Mouse (Mus musculus) T-helper 1 cell (primary cell): ENCODE data around the gene Gltpd2.
"Not testable (repeated sequence)": the region's sequence is repeated elsewhere in the genome, so short reads cannot be mapped to it uniquely, and the experiment has no call there.

Experiments used
- in situ Hi-C: fragments of 300-600 bp; cut with MboI, MseI; formaldehyde crosslinking; loops from one replicate; pipeline ENCODE4 v1.15.1; 2025; ENCODE audit warnings: high pct_unique_total_duplicates

Gene Gltpd2

DNA sequence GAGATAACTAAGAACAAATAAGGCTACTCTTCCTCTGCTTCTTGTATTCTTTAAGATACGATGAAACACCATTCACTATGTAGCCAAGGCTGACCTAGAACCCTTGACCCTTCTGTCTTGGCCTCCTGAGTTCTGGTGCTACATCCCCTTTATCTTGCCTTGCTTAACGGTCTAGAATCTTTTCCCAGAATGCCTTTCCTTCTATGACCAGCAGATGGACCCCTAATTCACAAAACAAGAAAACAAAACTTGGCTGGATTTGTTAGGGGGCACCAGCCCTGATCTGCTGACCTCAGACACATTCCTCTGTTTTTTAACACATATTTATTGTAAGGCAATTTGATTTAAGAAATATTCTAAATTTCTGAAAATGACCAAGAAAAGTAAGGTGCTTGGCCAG, 2.6 kb upstream of the Gltpd2 start:
- in situ Hi-C loops: no loop called here

DNA sequence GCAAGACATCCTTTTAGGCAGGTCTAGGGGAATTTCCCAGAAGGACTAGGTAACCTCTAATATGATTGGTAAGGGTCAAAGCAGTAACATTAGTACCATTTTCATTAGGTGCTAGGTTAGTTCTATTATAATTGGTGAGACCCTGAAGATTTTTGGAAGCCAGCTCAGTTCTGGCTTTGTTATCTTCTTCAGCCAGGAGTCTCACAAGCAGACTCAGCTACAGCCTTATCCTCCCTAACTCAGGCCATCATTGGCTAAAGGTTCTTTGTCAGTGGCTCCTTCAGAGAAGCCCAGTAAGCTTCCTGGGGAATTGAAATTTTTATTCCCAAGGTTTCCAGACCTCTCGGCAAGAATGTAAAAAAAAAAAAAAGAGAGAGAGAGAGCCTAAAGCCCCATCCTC, 560 bp upstream of the Gltpd2 start:
- in situ Hi-C loops: no loop called here

DNA sequence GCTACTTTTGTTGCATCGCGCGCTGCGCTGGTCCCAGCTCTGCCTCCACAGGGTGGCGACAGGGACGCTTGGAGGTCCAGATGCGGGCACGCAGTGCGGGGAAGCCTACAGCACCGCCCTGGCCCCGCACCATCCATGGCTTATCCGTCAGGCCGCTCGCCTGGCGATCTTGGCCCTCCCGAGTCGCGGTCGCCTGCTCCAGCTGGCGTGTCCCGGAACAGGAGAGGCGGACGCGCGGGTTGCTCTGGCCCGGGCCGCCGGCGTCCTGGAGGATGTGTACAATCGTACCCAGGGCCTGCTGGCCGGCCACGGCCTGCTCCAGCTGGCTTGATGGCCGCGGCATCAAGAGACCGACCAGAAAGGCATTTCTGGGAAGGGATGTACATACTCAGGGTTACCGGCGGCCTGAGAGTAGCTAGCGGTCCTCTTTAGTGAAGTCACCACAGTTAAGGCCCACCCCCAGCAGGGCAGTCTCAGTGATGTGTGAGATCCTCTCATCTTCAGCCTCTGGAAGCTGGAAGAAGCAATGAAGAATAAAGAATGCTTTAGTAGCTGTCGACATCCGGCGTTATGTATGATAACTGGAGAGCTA, 1.3 kb downstream of the Gltpd2 start:
- in situ Hi-C loops: loop anchor here (5.0 kb wide), 1 partner anchor 237 kb away; no protein-coding TSS in a partner anchor

DNA sequence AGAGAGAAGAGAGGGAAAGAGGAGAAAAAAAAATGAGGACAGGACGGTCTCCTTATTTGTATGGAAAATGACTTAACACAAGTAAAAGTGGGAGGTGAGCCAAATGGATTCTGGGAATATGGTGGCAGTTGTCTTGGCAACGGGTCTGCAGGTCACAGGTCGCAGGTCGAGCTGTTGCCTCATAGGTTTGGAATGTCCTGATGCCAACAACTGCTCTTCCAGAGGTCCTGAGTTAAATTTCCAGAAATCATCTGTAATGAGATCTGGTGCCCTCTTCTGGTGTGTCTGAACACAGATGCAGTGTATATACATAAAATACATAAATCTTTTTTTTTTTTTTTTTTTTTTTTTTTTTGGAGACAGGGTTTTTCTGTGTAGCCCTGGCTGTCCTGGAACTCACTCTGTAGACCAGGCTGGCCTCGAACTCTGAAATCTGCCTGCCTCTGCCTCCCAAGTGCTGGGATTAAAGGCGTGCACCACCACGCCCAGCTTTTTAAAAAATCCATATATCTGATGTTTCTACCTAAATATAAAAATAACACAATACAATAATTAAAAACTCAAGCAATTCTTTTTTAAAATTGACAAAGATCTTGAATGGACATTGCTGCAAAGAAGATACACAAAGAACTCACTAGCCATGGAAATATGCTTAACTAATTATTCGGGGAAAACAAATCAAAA, 4.5 kb downstream of the Gltpd2 start:
- in situ Hi-C loops: loop anchor here (5.0 kb wide), 1 partner anchor 234 kb away; no protein-coding TSS in a partner anchor

DNA sequence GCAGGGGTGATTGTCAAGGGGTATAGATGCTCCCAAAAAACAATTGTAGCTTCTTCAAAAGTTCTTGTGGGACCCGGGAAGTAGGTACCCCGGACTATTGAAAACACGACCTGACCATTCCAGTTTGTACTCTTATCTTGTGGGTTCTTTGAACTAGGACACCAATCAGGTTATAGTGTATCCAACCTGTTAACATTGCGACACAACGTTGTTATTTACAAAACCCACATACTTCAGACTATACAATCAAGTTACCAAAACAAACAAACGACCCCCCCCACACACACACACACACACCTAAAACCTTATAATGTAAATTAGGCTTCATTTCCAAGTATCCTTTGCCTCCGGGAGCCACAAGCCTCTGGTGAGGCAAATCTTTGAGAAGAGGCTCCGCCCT, 5.8 kb downstream of the Gltpd2 start:
- in situ Hi-C loops: loop anchor here (5.0 kb wide), 1 partner anchor 233 kb away; no protein-coding TSS in a partner anchor

DNA sequence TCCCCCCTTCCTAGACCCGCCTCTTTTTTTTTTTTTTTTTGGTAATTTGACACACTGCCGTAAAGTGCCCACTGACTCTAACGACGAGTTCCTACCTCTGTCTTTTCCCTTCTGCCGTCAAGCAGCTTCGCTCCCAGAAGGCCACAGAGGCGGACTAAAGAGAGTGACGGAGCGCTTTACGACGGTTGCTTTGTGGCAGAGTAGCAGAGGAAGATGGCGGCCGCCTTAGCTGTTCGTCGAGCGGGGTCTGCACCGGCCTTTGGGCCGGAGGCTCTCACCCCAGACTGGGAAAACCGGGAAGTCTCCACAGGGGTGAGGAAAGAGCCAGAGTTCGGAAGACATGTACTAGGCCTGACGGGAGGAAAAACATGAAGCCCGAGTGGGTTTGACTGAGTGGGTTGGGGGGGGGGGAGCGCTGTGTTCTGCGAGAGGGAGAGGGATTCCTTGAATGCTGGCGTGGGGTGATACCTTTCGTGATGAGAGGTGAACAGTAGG, 6.2 kb downstream of the Gltpd2 start, which contains the start of gene Psmb6:
Gene Psmb6 (plus strand): TSS at position 184 of the 495 bp plus-strand sequence.
- in situ Hi-C loops: no loop called here

DNA sequence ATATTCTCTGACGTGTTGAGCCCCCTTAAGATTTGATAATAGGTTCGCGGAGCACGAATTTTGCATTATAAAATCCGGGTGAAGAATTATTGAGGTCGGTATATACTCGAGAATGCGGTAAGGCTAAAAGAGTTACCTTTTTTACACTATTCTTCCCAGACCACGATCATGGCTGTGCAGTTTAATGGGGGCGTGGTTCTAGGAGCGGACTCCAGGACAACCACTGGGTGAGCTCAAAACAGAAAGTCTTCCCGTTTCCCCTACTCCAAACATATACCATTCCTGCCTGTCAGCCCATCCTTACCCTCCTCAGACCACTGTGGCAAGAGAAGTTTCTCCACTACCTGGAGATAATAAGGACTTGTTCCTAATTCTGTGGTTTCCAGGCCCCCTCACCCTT, 6.7 kb downstream of the Gltpd2 start:
- in situ Hi-C loops: no loop called here

DNA sequence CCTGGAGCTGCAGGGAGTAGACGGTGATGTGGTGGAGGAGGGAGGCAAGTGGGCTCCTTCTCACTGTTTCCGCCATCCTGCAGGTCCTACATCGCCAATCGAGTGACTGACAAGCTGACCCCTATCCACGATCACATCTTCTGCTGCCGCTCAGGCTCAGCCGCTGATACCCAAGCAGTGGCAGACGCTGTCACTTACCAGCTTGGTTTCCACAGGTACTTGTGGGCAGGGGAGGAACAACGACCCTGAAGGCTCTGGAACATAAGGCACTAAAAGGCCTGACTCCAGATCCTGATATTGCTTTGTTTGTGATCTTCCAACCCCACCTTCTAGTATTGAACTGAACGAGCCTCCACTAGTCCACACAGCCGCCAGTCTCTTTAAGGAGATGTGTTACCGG, 7.2 kb downstream of the Gltpd2 start:
- in situ Hi-C loops: no loop called here

DNA sequence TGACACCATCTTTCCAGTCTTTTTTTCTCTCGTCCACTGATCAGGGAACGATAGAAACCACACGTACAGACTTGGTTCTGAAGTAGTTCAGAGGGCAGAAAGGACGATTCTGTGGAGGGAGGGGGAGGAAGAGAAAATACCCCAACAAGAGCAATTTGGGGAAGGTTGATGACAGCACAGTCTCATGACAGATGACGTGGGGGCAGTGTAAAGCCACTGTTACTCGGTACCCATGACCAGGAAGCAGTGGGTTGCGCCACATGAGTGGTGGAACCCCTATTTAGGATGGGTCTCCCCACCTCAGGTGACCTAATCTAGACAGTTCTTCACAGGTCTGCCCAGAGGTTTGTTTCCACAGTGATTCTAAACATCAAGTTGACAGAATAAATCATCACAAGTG, 9.6 kb downstream of the Gltpd2 start:
- in situ Hi-C loops: no loop called here

DNA sequence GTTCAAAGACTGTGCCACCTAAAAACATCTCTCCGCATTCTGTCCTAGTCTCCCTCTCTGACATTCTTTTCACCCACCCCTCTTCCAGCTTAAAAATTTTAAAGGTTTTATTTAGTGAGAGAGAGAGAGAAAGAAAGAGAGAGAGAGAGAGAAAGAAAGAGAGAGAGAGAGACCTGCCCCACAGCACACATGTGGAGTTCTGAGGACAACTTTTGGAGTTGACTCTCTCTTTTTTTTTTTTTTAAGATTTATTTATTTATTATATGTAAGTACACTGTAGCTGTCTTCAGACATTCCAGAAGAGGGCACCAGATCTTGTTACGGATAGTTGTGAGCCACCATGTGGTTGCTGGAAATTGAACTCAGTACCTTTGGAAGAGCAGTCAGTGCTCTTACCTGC, 12.1 kb downstream of the Gltpd2 start:
- in situ Hi-C loops: not testable (repeated sequence)

DNA sequence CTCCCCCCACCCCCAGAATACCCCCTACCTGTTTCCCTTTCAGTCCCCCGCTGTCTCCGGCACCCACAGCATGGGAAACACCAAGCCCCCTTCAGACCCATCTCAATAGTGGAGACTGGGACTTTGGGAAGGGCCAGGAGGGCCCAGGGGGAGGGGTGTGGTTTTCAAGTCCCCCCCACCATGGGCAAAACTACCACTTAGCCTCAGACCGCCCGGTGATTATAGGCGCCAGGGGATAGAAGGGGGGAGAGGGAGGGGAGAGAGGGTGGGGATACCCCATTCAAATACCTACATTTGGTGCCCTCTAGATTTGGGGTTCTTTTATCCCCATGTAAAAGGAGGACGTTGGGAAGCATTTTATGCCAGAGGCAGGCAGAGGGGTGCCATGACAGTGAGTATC, 13.8 kb downstream of the Gltpd2 start, which contains the start of gene Gm40193:
Gene Gm40193 (minus strand): TSS at position 101 of the 400 bp plus-strand sequence.
- in situ Hi-C loops: no loop called here

DNA sequence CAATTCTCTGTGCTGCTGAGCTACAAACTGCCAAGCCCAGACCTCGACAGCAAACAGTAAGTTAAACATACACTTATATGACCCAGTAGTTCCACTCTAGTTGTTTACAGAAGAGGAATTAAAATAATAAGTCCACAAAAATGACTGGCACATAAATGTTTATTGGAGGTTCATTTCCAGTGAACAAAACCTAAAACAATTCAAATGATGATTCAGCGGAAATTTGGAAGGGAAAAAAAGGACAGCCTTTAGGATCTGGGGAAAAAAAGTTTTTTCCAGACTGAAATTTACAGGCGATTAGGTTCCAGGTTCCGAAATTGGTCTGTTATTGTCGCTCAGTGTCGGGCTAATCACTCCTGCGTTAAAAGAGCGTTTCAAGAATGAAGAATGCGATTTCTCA, 20.4 kb downstream of the Gltpd2 start:
- in situ Hi-C loops: no loop called here

DNA sequence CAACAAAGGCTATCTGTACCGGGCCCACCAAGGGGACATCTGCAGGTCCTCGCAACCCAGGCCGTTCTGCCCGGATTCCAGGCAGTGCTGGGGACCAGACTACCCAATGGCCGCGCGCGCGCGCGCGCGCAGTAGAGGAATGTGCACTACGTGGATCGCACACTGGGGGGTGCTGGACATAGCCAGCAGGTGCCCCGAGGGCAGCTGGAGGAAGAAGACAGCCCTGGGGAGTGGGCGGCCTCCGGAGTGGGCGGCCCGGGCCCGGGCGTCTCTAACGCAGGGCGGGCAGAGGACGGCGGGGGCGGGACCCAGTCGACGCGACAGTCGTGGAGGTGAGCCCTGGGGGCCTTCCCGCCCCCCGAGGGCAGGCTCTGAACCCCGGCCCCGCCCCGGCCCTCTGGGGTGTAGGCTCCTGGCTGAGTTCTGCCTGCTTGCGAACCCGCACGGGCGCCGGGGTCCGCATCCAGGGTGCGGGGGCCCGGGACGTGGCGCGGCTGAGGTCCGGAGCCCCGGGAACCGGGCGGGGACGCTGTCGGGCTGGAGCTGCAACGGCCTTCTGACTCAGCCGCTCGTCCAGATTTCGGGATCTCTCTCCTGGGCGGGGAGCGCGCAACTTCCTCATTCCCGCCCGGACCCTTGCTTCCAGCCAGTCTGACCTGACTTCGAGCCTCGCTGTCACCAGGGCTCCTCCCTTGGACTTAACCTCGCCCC, 21.0 kb downstream of the Gltpd2 start, which contains the start of gene Pld2:
Gene Pld2 (plus strand): TSS at position 188 of the 711 bp plus-strand sequence.
- in situ Hi-C loops: loop anchor here (5.0 kb wide), 1 partner anchor 62 kb away; no protein-coding TSS in a partner anchor

DNA sequence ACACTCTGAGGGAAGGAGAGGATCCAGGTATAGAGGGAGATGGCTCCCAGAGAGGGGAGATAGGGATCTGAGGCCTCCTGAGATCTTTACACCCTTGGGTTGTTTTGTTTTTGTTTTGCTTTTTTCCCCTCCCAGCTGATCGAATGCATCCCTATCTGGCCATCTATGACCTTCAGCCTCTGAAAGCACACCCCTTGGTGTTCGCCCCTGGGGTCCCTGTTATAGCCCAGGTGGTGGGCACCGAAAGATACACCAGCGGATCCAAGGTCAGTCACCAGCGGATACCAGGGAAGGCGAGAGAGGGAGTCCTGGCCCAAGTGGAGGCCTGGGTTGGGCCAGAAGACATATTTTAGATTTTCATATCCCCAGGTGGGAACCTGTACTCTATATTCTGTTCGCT, 21.9 kb downstream of the Gltpd2 start:
- in situ Hi-C loops: loop anchor here (5.0 kb wide), 1 partner anchor 61 kb away; no protein-coding TSS in a partner anchor

DNA sequence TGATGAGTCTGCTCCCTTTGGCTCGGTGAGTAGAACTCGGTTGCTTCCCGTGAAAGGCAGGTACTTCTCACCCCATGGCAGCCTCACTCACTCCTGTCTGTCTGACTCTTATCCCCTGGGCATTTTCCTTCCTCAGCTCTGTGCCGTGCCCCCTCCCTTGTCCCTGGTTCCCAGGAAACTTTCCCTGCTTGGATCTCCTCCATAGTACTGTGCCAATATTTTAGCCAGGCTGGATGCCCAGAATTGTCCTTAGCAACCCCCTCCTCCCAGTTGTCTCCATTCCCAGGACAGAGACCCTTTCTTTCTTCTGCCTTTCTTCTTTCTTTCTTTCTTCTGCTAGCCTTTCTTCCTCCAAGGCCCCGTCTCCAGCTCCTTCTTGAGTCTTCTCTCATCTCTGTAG, 22.4 kb downstream of the Gltpd2 start:
- in situ Hi-C loops: loop anchor here (5.0 kb wide), 1 partner anchor 61 kb away; no protein-coding TSS in a partner anchor

DNA sequence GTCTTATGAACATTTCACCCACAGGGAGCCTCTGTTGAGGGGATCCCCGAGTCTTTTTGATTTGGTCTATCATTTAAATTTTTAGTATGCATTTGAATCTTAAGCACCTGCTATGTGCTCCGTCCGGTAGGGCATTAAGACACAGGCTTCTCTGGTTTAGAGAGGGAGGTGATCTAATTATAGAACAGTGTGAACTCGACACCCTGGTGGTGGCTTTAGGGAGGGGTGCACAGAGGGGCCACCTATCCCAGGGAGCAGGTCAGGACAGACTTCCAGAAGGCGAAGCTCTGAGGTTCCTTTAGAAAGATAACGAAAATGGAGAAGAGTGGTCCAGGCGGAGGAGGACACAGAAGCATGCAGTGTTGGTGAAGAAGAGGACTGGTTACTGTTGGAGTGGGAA, 25.5 kb downstream of the Gltpd2 start:
- in situ Hi-C loops: loop anchor here (5.0 kb wide), 1 partner anchor 58 kb away; no protein-coding TSS in a partner anchor

DNA sequence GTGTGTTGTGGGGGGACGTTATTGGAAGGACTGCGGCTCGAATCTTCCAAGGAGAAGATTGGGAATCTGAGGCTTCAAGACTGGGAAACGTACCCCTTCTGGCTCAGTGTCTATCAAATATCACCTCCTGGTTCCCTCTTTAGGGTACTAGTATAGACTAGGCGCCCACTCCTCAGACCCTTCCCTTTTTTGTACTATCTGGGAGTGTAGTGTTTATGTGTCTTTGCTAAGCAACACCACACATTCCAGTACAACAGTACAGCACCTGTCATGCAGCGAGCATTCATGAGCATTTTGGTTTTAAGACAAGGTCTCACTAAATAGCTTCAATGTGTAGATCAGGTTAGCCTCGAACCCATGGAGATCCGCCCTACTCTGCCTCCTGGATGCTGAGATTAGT, 32.5 kb downstream of the Gltpd2 start:
- in situ Hi-C loops: no loop called here

DNA sequence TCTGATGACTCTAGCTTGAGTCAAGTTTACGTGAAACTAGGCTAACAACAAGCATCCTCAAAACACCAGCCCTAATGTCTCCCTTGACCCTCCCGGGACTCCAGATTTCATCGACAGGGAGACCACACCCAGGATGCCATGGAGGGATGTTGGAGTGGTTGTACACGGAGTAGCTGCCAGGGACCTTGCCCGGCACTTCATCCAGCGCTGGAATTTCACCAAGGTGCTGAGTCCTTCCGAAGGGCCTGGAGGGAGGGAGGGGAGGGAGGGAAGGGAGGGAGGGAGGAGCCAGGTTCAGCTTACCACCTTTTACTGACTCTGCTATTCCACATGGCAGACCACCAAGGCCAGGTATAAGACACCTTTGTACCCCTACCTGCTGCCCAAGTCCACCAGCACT, 34.9 kb downstream of the Gltpd2 start:
- in situ Hi-C loops: no loop called here

DNA sequence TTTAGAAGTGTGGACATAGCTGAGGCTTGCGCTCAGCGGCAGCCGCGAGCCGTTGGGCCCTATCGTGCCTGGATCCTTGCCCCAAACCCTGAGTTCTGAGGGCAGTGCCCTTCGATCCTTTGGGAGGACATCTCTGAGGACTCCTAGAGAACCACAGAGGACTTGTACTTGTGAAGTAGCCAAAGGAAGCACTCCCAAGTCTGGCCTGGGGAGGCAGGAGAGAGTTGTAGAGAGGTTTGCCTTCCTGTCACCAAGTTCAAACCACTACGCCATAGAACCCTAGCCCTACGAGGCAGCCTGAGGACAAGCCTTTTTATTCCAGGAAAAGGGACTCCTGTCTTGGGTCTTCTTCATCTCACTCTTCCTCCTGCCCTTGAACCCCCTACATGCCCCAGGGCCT, 38.5 kb downstream of the Gltpd2 start:
- in situ Hi-C loops: no loop called here

DNA sequence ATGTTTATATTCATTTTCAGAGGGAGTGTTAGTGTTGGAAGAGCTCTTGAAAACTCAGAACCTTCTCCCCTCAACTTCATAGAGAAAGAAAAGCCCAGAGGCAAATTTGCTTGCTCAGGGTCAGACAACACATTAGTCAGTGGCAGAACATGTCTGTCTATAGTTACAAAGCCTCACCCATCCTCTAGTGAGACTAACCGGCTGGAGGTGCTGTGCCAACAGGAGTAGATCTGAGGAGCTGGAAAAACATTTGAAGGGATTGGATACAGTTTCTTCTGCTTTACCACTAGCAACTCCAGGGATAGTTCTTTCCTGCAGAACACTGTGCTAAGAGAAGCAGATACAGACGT, 42.9 kb downstream of the Gltpd2 start:
- in situ Hi-C loops: no loop called here

DNA sequence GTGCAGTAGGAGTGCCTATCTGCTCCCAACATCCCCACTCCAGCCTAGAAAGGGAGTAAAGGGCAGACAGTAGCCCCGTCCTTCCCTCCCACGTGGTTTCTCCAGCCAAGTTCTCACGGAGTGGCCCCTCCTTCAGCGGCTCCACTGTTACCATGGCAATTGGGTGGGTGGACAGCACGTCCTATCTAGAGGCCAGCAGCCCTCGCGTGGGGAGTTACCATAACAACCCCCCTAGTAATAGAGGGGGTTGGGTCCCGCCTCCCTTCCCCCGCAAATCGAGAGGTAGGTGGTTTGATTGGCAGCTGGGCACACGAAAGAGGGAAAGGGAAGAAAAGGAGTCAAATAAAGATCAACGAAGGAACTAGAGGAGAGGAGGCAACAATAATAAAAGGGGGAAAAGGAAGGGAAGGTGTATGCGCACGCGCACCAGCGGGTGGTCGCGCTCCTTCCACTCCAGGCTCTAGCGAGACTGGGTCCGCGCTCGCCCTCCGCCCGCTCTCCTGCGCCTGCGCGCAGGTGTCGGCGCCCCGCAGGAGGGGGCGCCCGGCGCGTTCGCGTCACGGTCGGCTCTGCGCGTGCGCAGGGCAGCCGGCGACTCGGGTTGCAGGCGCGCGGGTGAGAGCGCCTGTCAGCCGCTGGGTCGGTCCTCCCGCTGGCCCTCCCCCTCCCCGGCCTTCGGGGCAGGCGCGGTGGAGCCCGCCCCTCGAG, 43.4 kb downstream of the Gltpd2 start, which contains the start of gene Mink1:
Gene Mink1 (plus strand): TSS at position 595 of the 708 bp plus-strand sequence.
- in situ Hi-C loops: no loop called here
